Mouse (Mus musculus) lung, adult 18-20 months (tissue): ENCODE data around the gene Brsk2.

ENCODE experiments used
- DNase-seq, 2 experiments: peaks; one replicate each; pipeline ENCODE4 v3.0.0; 2022; ENCODE audit warnings: mixed read lengths in 2 of 2

The Brsk2 gene

DNA sequence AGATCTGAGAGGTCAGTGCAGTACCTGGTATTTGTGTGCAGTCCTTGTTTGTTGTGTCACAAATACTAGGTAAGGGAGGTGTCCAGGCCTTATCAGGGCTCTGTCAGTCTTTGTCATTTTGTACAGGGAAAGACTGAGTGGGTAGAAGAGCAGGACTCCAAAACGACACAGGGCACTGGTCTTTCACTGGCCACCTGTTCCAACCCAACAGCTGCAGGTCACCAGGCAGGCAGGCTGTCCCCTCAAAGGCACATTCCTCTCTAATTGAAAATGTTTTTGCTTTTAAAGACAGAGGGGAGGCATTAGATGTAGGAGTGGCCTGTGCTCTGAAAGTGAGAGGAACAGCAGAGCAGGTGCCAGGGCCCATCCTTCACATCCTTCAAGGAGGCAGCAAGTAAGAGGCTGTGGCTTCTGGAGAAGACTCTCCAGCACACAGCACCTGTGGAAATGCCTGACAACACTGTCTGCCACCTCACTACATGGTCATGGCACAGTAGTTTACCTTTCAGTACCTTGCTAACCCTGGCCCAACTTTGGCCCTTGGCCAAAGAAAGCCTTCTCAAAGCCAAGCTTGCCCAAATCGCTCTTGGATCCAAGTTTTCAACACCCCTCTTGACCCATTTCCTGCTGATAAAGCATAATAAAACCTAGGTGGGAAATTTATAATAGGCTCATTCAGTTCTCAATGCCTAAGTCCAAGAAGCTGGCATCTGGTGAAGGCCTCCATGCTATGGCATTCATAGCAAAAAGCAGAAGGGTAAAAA, 85.7 kb downstream of the Brsk2 start:
- peak; percentile 24 to 51 for DNase-seq

DNA sequence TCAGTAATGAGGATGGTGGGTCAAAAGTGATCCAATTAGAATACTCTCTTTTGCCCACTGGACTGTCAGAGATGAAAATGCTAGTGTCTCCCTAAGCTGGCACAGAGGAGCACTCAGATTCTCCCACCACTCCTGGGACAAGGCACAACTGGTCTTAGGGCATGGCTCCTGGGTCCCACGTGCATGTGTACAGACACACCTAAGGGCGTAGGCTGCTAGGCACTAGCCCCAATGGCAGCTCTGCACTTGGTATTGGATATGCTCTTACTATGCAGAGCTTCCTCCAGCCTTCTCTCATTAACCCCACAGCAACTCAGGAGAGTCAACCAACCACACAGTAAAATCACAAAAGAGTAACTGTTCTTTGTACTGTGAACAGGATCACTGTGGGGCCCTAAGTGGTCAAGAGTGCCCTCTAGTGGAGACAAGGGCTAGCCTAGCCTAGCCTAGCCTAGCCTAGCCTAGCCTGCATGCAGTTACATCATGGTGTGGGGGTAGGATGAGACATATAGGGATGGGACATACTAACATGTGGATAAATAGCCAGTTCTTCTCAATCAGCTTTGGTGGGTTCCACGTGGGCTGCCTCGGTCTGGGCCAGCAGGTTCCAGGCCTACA, 88.1 kb downstream of the Brsk2 start:
- DNase-seq, result peak; percentile 52 to 69

DNA sequence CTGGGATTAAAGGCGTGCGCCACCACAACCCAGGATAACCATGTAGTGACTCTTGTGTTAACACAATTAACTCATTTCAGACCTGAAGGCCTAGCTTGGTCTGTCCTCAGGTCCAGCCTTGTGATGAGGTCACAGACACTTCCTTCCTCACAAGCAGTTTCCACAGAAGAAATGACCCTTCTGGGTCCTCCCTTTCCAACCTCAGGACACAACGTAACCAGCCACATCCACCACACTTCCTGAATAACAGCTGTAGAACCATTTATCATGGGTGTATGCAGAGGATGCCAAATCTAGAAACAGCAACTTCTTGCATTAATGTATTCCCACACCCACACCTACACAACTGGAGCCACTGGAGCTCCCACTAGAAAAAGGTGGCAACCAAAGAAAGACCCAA, 91.2 kb downstream of the Brsk2 start:
- DNase-seq, result peak; percentile 21 to 34

DNA sequence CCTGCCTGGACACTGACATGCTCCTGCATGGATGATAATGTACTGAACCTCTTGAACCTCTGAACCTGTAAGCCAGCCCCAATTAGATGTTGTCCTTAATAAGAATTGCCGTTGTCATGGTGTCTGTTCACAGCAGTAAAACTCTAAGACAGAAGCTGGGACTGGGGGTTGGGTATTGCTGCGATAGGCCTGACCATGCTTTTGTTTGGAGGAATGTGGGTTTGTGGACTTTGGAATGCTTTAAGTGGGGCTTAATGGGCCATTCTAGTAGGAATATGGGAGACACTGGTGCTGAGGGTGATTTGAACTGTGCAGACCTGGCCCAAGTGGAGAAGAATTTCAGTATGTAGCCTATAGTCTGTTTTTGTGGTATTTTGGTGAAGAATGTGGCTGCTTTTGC, 95.8 kb downstream of the Brsk2 start:
- DNase-seq, result no peak

DNA sequence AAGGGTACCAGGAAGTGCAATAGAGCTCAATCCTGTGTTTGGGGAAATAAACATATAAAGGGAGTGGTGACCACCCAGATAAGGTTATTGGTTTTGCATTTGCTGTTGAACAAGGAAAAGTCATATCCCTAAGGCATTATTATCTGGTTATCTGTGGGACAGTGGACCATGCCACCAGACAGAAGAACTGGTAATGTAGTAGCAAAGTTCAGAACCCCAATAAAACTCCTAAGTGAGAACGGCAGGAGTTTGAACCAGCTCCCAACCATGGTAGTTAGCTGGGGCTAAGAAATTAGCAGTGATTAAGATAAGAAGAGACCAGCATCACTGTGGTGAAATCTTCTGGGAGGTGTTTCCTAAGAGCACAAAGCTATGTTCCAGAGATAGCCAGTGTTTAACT, 96.4 kb downstream of the Brsk2 start:
- DNase-seq, result no peak

DNA sequence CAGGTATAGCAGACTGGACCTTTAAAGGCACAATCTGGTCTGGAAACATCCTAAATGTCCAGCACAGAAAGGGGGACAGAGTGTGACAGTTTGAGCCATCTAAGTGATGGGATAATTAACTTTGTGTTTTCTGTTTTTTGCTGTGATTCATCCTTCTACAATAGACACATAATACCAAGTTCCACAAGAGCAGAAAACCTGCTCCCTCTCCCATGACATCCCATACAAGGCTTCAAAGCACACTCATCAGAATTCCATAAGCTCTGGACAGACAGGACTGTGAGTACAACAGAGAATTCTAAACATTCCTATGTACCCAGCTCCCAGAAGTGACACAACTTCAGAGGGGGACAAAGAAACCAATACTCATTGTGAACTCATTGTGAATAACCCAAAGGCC, 101.0 kb downstream of the Brsk2 start:
- no peak for DNase-seq
